Mouse (Mus musculus) kidney, postnatal 36 days (tissue): Measurements from ENCODE around the gene Gm8922.
"Not testable (repeated sequence)": the region's sequence is repeated elsewhere in the genome, so short reads cannot be mapped to it uniquely, and the experiment has no call there.

ENCODE experiments used
- DNase-seq, 2 experiments: peaks; one replicate each; pipeline ENCODE4 v3.0.0; 2021 to 2022; ENCODE audit warnings: mixed read lengths in 2 of 2

Gene Gm8922

GRCm38 (mm10) chr5:11681659-11682058 is at the start of gene Gm8922:
Gm8922 (plus strand) TSS chr5:11681959.
- DNase-seq: not testable (repeated sequence)
